ENCODE assay signal across 9 mouse cellular contexts in the genomic region with DNA sequence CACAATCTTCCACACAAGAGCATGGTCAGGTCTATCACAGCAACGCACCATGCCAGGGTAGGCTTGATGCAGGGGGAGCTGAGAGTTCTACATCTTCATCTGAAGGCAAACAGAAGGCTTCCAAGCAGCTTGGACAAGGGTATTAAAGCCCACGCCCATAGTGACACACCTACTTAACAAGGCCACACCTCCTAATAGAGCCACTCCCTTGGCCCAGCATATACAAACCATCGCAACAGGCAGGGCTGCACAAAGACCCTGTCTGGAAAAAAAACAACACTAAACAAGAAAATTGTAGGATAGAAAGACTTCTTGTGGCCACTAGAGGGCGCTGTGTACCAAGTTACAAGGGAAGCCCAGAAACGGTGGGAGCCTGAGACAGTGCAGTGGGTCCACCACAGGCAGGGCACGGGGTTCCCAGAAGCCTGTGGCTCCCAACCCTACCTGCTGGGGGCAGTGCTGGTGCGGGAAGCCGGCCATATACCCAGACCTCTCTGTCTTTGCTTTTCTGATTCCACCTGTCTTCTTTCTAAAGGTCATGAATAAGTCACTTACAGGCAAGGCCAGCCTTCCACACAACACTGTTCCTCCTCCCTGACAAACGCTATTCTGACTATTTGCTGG. TPM values are rescaled to one million over a fixed set of nuclear protein-coding genes. Genes with fewer than 3 reads are reported as not detected.
DNase-seq lines count a peak whose midpoint lies in the region; ATAC-seq and TF ChIP-seq lines count a peak whose summit lies in the region.
"Had no signal": no experiment of that assay in that cellular context is flagged by ENCODE, and none has a peak within 500 bp of the region (broad histone marks: within the 10 kb centered on the region; RNA-seq: fewer than 3 reads in every experiment).

No protein-coding gene starts in this region.

- ATAC-seq in common myeloid progenitor, adult 5-6 weeks (replicated peaks; ENCODE audit: low read depth, poor library complexity, severe bottlenecking) = peak; percentile 97
- 0 out of 2 replicates have a peak, but pooled peaks have one; percentile 31 for ATAC-seq in intestine, embryonic 16.5 days
- ATAC-seq in stomach, postnatal 0 days (ENCODE audit: low FRiP score, low TSS enrichment) = peak; percentile 73

- no peak overlapping the region for H3K27ac ChIP-seq in intestine, embryonic 16.5 days (ENCODE audit: low read length)
- H3K27ac ChIP-seq in stomach, postnatal 0 days (replicated peaks) = no peak overlapping the region
- H3K27ac ChIP-seq: macrophage had no signal

- no peaks in the 10 kb centered on the region for H3K4me1 ChIP-seq in intestine, embryonic 16.5 days (ENCODE audit: control insufficient read depth, insufficient read depth, low read length)
- H3K4me1 ChIP-seq in stomach, postnatal 0 days (replicated peaks; ENCODE audit: control insufficient read depth, insufficient read depth) = no peaks in the 10 kb centered on the region

- no peak overlapping the region for H3K4me3 ChIP-seq in intestine, embryonic 16.5 days (ENCODE audit: low read length)
- H3K4me3 ChIP-seq in stomach, postnatal 0 days (ENCODE audit: low read depth, low read length) = no peak overlapping the region

- no peak overlapping the region for H3K9ac ChIP-seq in intestine, embryonic 16.5 days (ENCODE audit: low read depth, low read length)
- no peak overlapping the region for H3K9ac ChIP-seq in stomach, postnatal 0 days (ENCODE audit: low read length)

- peak; percentile 50 for DNase-seq in adrenal gland, adult 18-20 months (ENCODE audit: low spot score in 2 of 2)
- DNase-seq in adrenal gland, postnatal 4 days (ENCODE audit: low spot score in 2 of 2) = no peak
- DNase-seq in ovary, postnatal 36 days (ENCODE audit: low spot score) = peak; percentile 21
- no peak for DNase-seq in ovary, postnatal 10 days (ENCODE audit: low spot score)
- peak; percentile 50 to 63 for DNase-seq in lung, postnatal 4 days
- DNase-seq in stomach, postnatal 0 days (ENCODE audit: low spot score) = peak; percentile 69

- TF ChIP-seq EP300 in stomach, postnatal 0 days (optimal IDR thresholded peaks at IDR 0.05) = no peak

- H3K9me3 ChIP-seq in intestine, embryonic 16.5 days (ENCODE audit: control insufficient read depth, low read length) = no peaks in the 10 kb centered on the region
- H3K9me3 ChIP-seq in stomach, postnatal 0 days (ENCODE audit: control insufficient read depth, low read length) = no peaks in the 10 kb centered on the region

- no peaks in the 10 kb centered on the region for H3K36me3 ChIP-seq in intestine, embryonic 16.5 days (ENCODE audit: control insufficient read depth, insufficient read depth, low read length)
- H3K36me3 ChIP-seq in stomach, postnatal 0 days (ENCODE audit: control insufficient read depth, insufficient read depth, low read length) = no peaks in the 10 kb centered on the region

- peak; percentile 82 for TF ChIP-seq CTCF in stomach, postnatal 0 days (IDR thresholded peaks at IDR 0.05; ENCODE audit: low read depth)

- no peaks in the 10 kb centered on the region for H3K27me3 ChIP-seq in intestine, embryonic 16.5 days (replicated peaks; ENCODE audit: control insufficient read depth, insufficient read depth, low read length)
- no peaks in the 10 kb centered on the region for H3K27me3 ChIP-seq in stomach, postnatal 0 days (ENCODE audit: control insufficient read depth, insufficient read depth, low read length)

- H3K4me2 ChIP-seq in intestine, embryonic 16.5 days (ENCODE audit: low read depth, low read length) = no peak overlapping the region
- H3K4me2 ChIP-seq in stomach, postnatal 0 days (replicated peaks; ENCODE audit: low read depth) = no peak overlapping the region

- 19% methylated on average over 9 of the region's 9 CpGs for WGBS in intestine, embryonic 16.5 days
- WGBS in stomach, postnatal 0 days = 20% methylated on average over 9 of the region's 9 CpGs

RNA-seq across cellular contexts. Expression of a gene that starts 18.9 kb away (rescaled TPM):
- total RNA-seq in adrenal gland, adult 18-20 months (2021) = under 1 TPM; 0.32 to 0.73 TPM
- under 1 TPM; 0.39 to 0.45 TPM for total RNA-seq in adrenal gland, postnatal 4 days (2021)
- not detected in 2 replicates for total RNA-seq in common myeloid progenitor, adult 5-6 weeks (2017)
- polyA plus RNA-seq in intestine, embryonic 16.5 days (2015; fragmentation: Nextera tagmentation; extraction: Ambion mirVana) = 0.05 TPM in 1 of 2 replicates, not detected in the other
- polyA plus RNA-seq in stomach, postnatal 0 days (2015; fragmentation: Nextera tagmentation; extraction: Ambion mirVana) = 0.13 and 0.15 TPM in 2 replicates
- polyA plus RNA-seq: macrophage had no signal

RNA-seq across cellular contexts. Expression of a gene that starts 23.0 kb away (rescaled TPM):
- 10 to 100 TPM; 21.5 to 22.9 TPM for total RNA-seq in adrenal gland, adult 18-20 months (2021)
- total RNA-seq in adrenal gland, postnatal 4 days (2021) = 10 to 100 TPM; 30.5 to 30.7 TPM
- total RNA-seq in common myeloid progenitor, adult 5-6 weeks (2017) = 42.4 and 47.0 TPM in 2 replicates
- polyA plus RNA-seq in intestine, embryonic 16.5 days (2015; fragmentation: Nextera tagmentation; extraction: Ambion mirVana) = 28.3 and 30.8 TPM in 2 replicates
- 18.8 and 20.0 TPM in 2 replicates for polyA plus RNA-seq in stomach, postnatal 0 days (2015; fragmentation: Nextera tagmentation; extraction: Ambion mirVana)

RNA-seq across cellular contexts. Expression of a gene that starts 30.1 kb away (rescaled TPM):
- 10 to 100 TPM; 30.3 to 34.3 TPM for total RNA-seq in adrenal gland, adult 18-20 months (2021)
- total RNA-seq in adrenal gland, postnatal 4 days (2021) = 10 to 100 TPM; 43.6 to 43.7 TPM
- total RNA-seq in common myeloid progenitor, adult 5-6 weeks (2017) = 20.5 and 30.5 TPM in 2 replicates
- polyA plus RNA-seq in intestine, embryonic 16.5 days (2015; fragmentation: Nextera tagmentation; extraction: Ambion mirVana) = 63.8 and 73.2 TPM in 2 replicates
- 62.6 and 63.7 TPM in 2 replicates for polyA plus RNA-seq in stomach, postnatal 0 days (2015; fragmentation: Nextera tagmentation; extraction: Ambion mirVana)

Comparison
In these comparisons a context has a peak if more than half of its experiments do, and no peak if none do; other contexts are left out.
1. DNase-seq: peak in adrenal gland, adult 18-20 months (2 of 2), ovary, postnatal 36 days (single experiment), lung, postnatal 4 days (2 of 2) and stomach, postnatal 0 days (single experiment); none in adrenal gland, postnatal 4 days (0 of 2) and ovary, postnatal 10 days (single experiment).
2. ATAC-seq: peak in every context shown above with its lines; median percentile 97 in common myeloid progenitor, adult 5-6 weeks; 73 in stomach, postnatal 0 days; 31 in intestine, embryonic 16.5 days.